ENCODE assay signal across 18 mouse cellular contexts in genomic region chr6:32604901-32605300, GRCm38 (mm10).
"Had no signal": no experiment of that assay in that cellular context is flagged by ENCODE, and none has a peak within 500 bp of the region (broad histone marks: within the 10 kb centered on the region; RNA-seq: fewer than 3 reads in every experiment).

No protein-coding gene starts in this region.

- H3K27ac ChIP-seq: kidney, postnatal 0 days; limb, embryonic 12.5 days; limb, embryonic 15.5 days; liver, embryonic 14.5 days; macrophage; midbrain, embryonic 12.5 days; midbrain, embryonic 15.5 days; neural tube, embryonic 12.5 days; neural tube, embryonic 15.5 days; stomach, embryonic 15.5 days had no signal

- H3K4me3 ChIP-seq: limb, embryonic 12.5 days; limb, embryonic 15.5 days; midbrain, embryonic 12.5 days; midbrain, embryonic 15.5 days; neural tube, embryonic 12.5 days; neural tube, embryonic 15.5 days; stomach, embryonic 15.5 days had no signal

- ATAC-seq: intestine, postnatal 0 days; liver, postnatal 0 days; lung, postnatal 0 days; midbrain, embryonic 15.5 days had no signal

- DNase-seq: kidney, adult 2 months; kidney, postnatal 25 days; liver, postnatal 0 days; lung, embryonic 14.5 days; thymus, adult 18-20 months; thymus, postnatal 36 days had no signal
